Mouse (Mus musculus) Muller cell, postnatal 12 days (primary cell): ENCODE data around the gene Acot7.
"Not testable (repeated sequence)": the region's sequence is repeated elsewhere in the genome, so short reads cannot be mapped to it uniquely, and the experiment has no call there.

ENCODE experiments used
- DNase-seq: peaks from one replicate; pipeline ENCODE4 v3.0.0-alpha.2; 2015; ENCODE audit errors: inconsistent ontology term

Gene Acot7

GRCm38 (mm10) chr4:152206199-152206598, 28.3 kb downstream of the Acot7 start:
- no peak for DNase-seq

- peak; percentile 77 for DNase-seq
Measured at GRCm38 (mm10) chr4:152209623-152210022, 31.7 kb downstream of the Acot7 start.

GRCm38 (mm10) chr4:152212091-152212505, 34.2 kb downstream of the Acot7 start:
- DNase-seq: peak; percentile 38

GRCm38 (mm10) chr4:152212531-152212930, 34.6 kb downstream of the Acot7 start:
- peak; percentile 65 for DNase-seq

- DNase-seq: no peak
Measured at GRCm38 (mm10) chr4:152212974-152213373, 35.0 kb downstream of the Acot7 start.

GRCm38 (mm10) chr4:152213760-152214480, 36.0 kb downstream of the Acot7 start:
- DNase-seq: peak; percentile 70

GRCm38 (mm10) chr4:152214871-152215415, 37.0 kb downstream of the Acot7 start:
- DNase-seq: no peak

- DNase-seq: no peak
Measured at GRCm38 (mm10) chr4:152219591-152219990, 41.7 kb downstream of the Acot7 start.

GRCm38 (mm10) chr4:152220771-152221410, 43.0 kb downstream of the Acot7 start:
- DNase-seq: no peak

GRCm38 (mm10) chr4:152221411-152221887, 43.5 kb downstream of the Acot7 start:
- DNase-seq: peak; percentile 96

GRCm38 (mm10) chr4:152222111-152222510, 44.2 kb downstream of the Acot7 start:
- DNase-seq: no peak

GRCm38 (mm10) chr4:152222513-152222912, 44.6 kb downstream of the Acot7 start:
- DNase-seq: no peak

- DNase-seq: no peak
Measured at GRCm38 (mm10) chr4:152224156-152224555, 46.2 kb downstream of the Acot7 start.

- DNase-seq: peak; percentile 94
Measured at GRCm38 (mm10) chr4:152226901-152227486, 49.1 kb downstream of the Acot7 start.

- DNase-seq: peak; percentile 29
Measured at GRCm38 (mm10) chr4:152227749-152228527, 50.0 kb downstream of the Acot7 start.

GRCm38 (mm10) chr4:152230331-152230730, 52.4 kb downstream of the Acot7 start:
- DNase-seq: not testable (repeated sequence)

- no peak for DNase-seq
Measured at GRCm38 (mm10) chr4:152231326-152231725, 53.4 kb downstream of the Acot7 start.

GRCm38 (mm10) chr4:152232411-152232903, 54.5 kb downstream of the Acot7 start:
- DNase-seq: no peak

- DNase-seq: no peak
Measured at GRCm38 (mm10) chr4:152239974-152240373, 62.0 kb downstream of the Acot7 start.

GRCm38 (mm10) chr4:152243241-152243891, 65.4 kb downstream of the Acot7 start:
- no peak for DNase-seq

- DNase-seq: no peak
Measured at GRCm38 (mm10) chr4:152243969-152244368, 66.0 kb downstream of the Acot7 start.
